Mouse (Mus musculus) lung, postnatal 10 days (tissue): ENCODE measurements at regions not wholly inside any gene's neighbourhood (a gene's known extent, or its start where the extent isn't known, plus 50 kb on each side); places are given as distances from the start of the nearest gene placed in this dataset.

Experiments
- DNase-seq: peaks from one replicate; pipeline ENCODE4 v3.0.0; 2021

- DNase-seq: no peak
Measured at GRCm38 (mm10) chr3:54993761-54994160, 61.5 kb downstream of the Ccna1 start.

- DNase-seq: no peak
Measured at GRCm38 (mm10) chr3:54990073-54990472, 65.2 kb downstream of the Ccna1 start.

GRCm38 (mm10) chr3:54989358-54989757 lies 65.9 kb downstream of the Ccna1 start:
- peak; percentile 60 for DNase-seq

GRCm38 (mm10) chr3:54981488-54981887 lies 65.8 kb upstream of the Sertm1 start:
- DNase-seq: no peak

- DNase-seq: no peak
Measured at GRCm38 (mm10) chr3:54980312-54980711, 64.6 kb upstream of the Sertm1 start.

GRCm38 (mm10) chr3:54965512-54965911 lies 49.8 kb upstream of the Sertm1 start:
- no peak for DNase-seq
